Mouse (Mus musculus) gastrocnemius, postnatal 25 days (tissue): ENCODE measurements at regions not wholly inside any gene's neighbourhood (a gene's known extent, or its start where the extent isn't known, plus 50 kb on each side); places are given as distances from the start of the nearest gene placed in this dataset.
A peak's percentile ranks its signal among the peaks of the same experiment; 100 is the strongest.

Source experiments
- DNase-seq: peaks from one replicate; pipeline ENCODE4 v3.0.0; 2022

- DNase-seq, result no peak
These were observed 51.0 kb upstream of the Tmem252 start for GRCm38 (mm10) chr19:24622776-24623175.

GRCm38 (mm10) chr19:24622309-24622708, 51.5 kb upstream of the Tmem252 start:
- DNase-seq, result no peak

GRCm38 (mm10) chr19:24621610-24622220, 52.1 kb upstream of the Tmem252 start:
- DNase-seq, result peak; percentile 19

GRCm38 (mm10) chr19:24615762-24616310, 58.0 kb upstream of the Tmem252 start:
- no peak for DNase-seq

GRCm38 (mm10) chr19:24607884-24608283, 52.2 kb upstream of the Pip5k1b start:
- DNase-seq, result no peak

- DNase-seq, result no peak
These were observed 50.8 kb upstream of the Pip5k1b start for GRCm38 (mm10) chr19:24606390-24606976.
